Comparison of ENCODE assay signal across 19 mouse cellular contexts in the genomic region with DNA sequence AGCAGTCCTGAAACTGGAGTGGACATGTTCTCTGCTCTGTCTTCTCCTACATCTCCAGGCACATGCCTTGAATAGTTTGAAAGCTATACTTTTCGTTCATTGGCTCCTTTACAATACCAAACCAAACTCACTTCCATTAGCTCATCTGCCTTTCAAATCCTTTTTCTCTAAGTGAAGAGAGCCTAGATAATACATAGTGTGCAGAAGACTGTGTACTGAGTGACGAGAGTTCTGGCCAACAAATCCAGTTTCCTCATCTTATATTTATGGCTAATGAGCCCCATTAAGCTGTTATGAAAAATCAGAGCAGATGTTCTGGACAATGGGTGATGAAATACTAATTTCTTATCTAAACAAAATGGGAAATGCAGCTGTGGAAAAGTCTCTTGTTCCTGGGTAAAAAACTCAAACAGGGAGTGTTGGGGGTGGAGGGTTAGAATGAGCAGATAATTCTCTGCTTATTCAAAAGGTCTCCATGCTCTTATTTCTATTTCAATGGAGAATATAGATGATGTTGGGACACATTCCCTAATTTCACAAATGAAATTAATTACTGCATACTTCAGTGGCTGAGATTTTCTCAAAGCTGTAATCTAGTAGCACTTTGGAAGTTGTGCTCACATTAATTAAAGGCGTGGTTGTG.
"Had no signal": no experiment of that assay in that cellular context is flagged by ENCODE, and none has a peak within 500 bp of the region (broad histone marks: within the 10 kb centered on the region; RNA-seq: fewer than 3 reads in every experiment).

No protein-coding gene starts in this region.

- H3K4me1 ChIP-seq: liver, embryonic 13.5 days; midbrain, embryonic 15.5 days; neural tube, embryonic 12.5 days; neural tube, embryonic 15.5 days had no signal

- H3K27me3 ChIP-seq: liver, embryonic 13.5 days; midbrain, embryonic 12.5 days; midbrain, embryonic 15.5 days; neural tube, embryonic 12.5 days; neural tube, embryonic 15.5 days had no signal

- H3K27ac ChIP-seq: kidney, postnatal 0 days; left cerebral cortex, adult 2 months; liver, embryonic 13.5 days; macrophage; midbrain, embryonic 12.5 days; midbrain, embryonic 15.5 days; neural tube, embryonic 12.5 days; neural tube, embryonic 15.5 days; stomach, postnatal 0 days had no signal

- H3K36me3 ChIP-seq: liver, embryonic 13.5 days; midbrain, embryonic 12.5 days; midbrain, embryonic 15.5 days; neural tube, embryonic 12.5 days; neural tube, embryonic 15.5 days had no signal

- H3K9ac ChIP-seq: liver, embryonic 13.5 days; midbrain, embryonic 12.5 days; midbrain, embryonic 15.5 days; neural tube, embryonic 12.5 days; neural tube, embryonic 15.5 days had no signal

- H3K9me3 ChIP-seq: liver, embryonic 13.5 days; midbrain, embryonic 12.5 days; midbrain, embryonic 15.5 days; neural tube, embryonic 12.5 days; neural tube, embryonic 15.5 days had no signal

- H3K4me2 ChIP-seq: liver, embryonic 13.5 days; midbrain, embryonic 12.5 days; midbrain, embryonic 15.5 days; neural tube, embryonic 12.5 days; neural tube, embryonic 15.5 days had no signal

- DNase-seq: kidney, adult 2 months; kidney, postnatal 36 days; layer of hippocampus, postnatal 36 days; liver, embryonic 13.5 days; lung, adult 2 months; lung, postnatal 14 days; right cerebral cortex, postnatal 14 days; right cerebral cortex, postnatal 4 days; thymus, adult 2 months; thymus, postnatal 14 days; thymus, postnatal 4 days had no signal

- H3K4me3 ChIP-seq: left cerebral cortex, adult 2 months; liver, embryonic 13.5 days; midbrain, embryonic 12.5 days; midbrain, embryonic 15.5 days; neural tube, embryonic 12.5 days; neural tube, embryonic 15.5 days had no signal

- ATAC-seq: midbrain, embryonic 15.5 days had no signal
